Mouse (Mus musculus): ENCODE measurements around the gene Vegfb. TPM values are rescaled to one million over a fixed set of nuclear protein-coding genes. Genes with fewer than 3 reads are reported as not detected.

Gene Vegfb
- polyA plus RNA-seq, 1 experiment, result 39.3 TPM

DNA sequence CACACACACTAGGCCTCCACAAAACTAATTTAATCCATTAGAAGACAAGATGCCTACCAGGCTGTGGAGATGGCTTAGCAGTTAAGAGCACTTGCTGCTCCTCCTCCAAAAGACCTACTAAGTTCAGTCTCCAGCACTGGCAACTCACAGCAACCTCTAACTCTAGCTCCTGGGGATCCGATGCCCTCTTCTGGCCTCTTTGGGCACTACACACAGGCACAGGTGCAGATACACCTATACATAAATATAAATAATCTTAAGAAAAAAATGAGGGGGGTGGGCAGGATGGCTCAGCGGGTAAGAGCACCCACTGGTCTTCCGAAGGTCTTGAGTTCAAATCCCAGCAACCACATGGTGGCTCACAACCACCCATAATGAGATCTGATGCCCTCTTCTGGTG is 51.2 kb downstream of the Vegfb start:
- DNase-seq (ENCODE audit: low read depth), result no peak
- no peak for TF ChIP-seq POLR2A (IDR thresholded peaks at IDR 0.05; ENCODE audit: borderline replicate concordance, extremely low read depth, insufficient read depth, insufficient read length, poor library complexity, severe bottlenecking)
- TF ChIP-seq CTCF (IDR thresholded peaks at IDR 0.05; ENCODE audit: borderline replicate concordance, extremely low read depth, insufficient read depth, insufficient read length), result no peak; the same call in 1 of the 2 replicates

GRCm38 (mm10) chr19:6934195-6934977 is 53.1 kb downstream of the Vegfb start, which contains the start of gene Kcnk4:
TSS of gene Kcnk4 (minus strand) at chr19:6934515.
- TF ChIP-seq POLR2A (IDR thresholded peaks at IDR 0.05; ENCODE audit: borderline replicate concordance, extremely low read depth, insufficient read depth, insufficient read length, poor library complexity, severe bottlenecking) (no peak), CTCF (IDR thresholded peaks at IDR 0.05; ENCODE audit: borderline replicate concordance, extremely low read depth, insufficient read depth, insufficient read length) (no peak)

DNA sequence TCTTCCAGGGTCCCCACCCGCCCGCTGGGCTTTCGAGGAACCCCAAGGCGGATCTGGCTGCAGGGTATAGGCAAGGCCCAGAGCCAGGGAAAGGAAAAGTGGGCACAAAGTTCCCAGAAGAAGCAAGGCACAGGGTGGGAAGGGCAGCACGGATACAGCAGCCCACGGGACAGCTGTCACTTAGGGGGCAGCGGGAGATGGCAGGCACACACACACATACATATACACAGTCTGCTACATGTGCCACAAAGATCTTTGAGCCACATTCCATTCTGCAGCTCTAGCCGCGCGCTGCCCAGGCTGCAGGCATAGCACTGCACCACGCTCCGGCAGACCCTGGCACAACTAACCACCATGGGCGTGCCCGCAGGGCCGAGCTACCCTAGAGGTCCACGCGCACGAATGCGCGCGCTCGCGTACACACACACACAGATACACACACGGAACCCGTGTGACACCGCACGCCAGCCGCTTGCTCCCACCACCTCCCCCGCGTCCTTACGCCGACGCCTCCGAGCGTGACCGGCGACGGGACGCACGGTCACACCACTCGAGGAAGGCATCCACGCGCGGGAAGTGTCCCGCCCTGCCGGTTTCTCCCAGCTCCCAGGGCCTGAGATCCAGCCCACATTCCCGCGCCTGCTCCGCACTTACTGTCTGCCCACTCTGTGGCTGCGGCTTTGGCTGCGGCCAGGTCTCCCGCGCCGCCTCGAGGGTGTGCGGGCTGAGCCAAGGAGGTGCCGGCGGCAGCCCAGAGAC is 53.8 kb downstream of the Vegfb start:
- TF ChIP-seq POLR2A (IDR thresholded peaks at IDR 0.05; ENCODE audit: borderline replicate concordance, extremely low read depth, insufficient read depth, insufficient read length, poor library complexity, severe bottlenecking), result no peak
- TF ChIP-seq CTCF (IDR thresholded peaks at IDR 0.05; ENCODE audit: borderline replicate concordance, extremely low read depth, insufficient read depth, insufficient read length), result no peak
- no peak for DNase-seq (ENCODE audit: low read depth)

More at GRCm38 (mm10) chr19:6934195-6934977, 53.1 kb downstream of the Vegfb start, which contains the start of gene Kcnk4:
- DNase-seq (ENCODE audit: low read depth), result no peak

DNA sequence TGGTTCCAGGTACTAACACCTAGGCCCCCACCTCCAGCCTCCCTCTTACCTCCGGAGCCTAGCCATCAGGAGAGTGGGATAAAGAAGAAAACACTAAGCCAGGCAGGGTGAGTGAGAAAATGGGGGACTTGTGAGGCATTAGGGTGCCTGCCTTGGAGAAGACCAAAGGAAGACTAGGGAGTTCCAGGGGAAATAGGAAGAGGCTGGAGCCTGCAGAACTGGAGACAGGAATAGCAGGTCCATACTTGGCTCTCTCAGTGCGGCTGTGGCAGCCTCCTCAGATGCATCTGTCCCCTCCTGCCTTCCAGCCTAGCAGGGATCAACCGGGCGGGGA is 54.4 kb downstream of the Vegfb start:
- TF ChIP-seq CTCF (IDR thresholded peaks at IDR 0.05; ENCODE audit: borderline replicate concordance, extremely low read depth, insufficient read depth, insufficient read length) (no peak), POLR2A (IDR thresholded peaks at IDR 0.05; ENCODE audit: borderline replicate concordance, extremely low read depth, insufficient read depth, insufficient read length, poor library complexity, severe bottlenecking) (no peak)
- no peak for DNase-seq (ENCODE audit: low read depth)

Other genes starting within 250 kb of the Vegfb start
- 6.0 and 7.3 TPM in 2 replicates for gene Rps6ka4, start 147.0 kb downstream of the Vegfb start, polyA plus RNA-seq (2012; rRNA removed)
- gene Ccdc88b, start 129.4 kb downstream of the Vegfb start, polyA plus RNA-seq (2012; rRNA removed), result 0.48 and 0.83 TPM in 2 replicates
- 117 and 158 TPM in 2 replicates for gene Trmt112, start 78.0 kb downstream of the Vegfb start, polyA plus RNA-seq (2012; rRNA removed)
- gene Prdx5, start 77.5 kb downstream of the Vegfb start, polyA plus RNA-seq (2012; rRNA removed), result 169 and 176 TPM in 2 replicates
- 35.5 and 41.3 TPM in 2 replicates for gene Esrra, start 65.8 kb downstream of the Vegfb start, polyA plus RNA-seq (2012; rRNA removed)
- gene Catsperz, start 62.3 kb downstream of the Vegfb start, polyA plus RNA-seq (2012; rRNA removed), result 1.0 and 1.5 TPM in 2 replicates
- 1.2 and 2.1 TPM in 2 replicates for gene Kcnk4, start 53.1 kb downstream of the Vegfb start, polyA plus RNA-seq (2012; rRNA removed)
- gene Bad, start 45.8 kb downstream of the Vegfb start, polyA plus RNA-seq (2012; rRNA removed), result 72.8 and 83.4 TPM in 2 replicates
- gene Gpr137, start 45.2 kb downstream of the Vegfb start, polyA plus RNA-seq (2012; rRNA removed), result 75.5 and 86.8 TPM in 2 replicates
- gene Ppp1r14b, start 12.7 kb downstream of the Vegfb start, polyA plus RNA-seq (2012; rRNA removed), result 359 and 550 TPM in 2 replicates
- 22.7 and 28.3 TPM in 2 replicates for gene Plcb3, start 11.2 kb downstream of the Vegfb start, polyA plus RNA-seq (2012; rRNA removed)
- gene Fkbp2, start 7.2 kb downstream of the Vegfb start, polyA plus RNA-seq (2012; rRNA removed), result 50.3 and 61.0 TPM in 2 replicates
- gene Dnajc4, start 4.9 kb upstream of the Vegfb start, polyA plus RNA-seq (2012; rRNA removed), result 25.7 and 31.3 TPM in 2 replicates
- 15.4 and 21.5 TPM in 2 replicates for gene Nudt22, start 8.5 kb upstream of the Vegfb start, polyA plus RNA-seq (2012; rRNA removed)
- gene Trpt1, start 8.5 kb upstream of the Vegfb start, polyA plus RNA-seq (2012; rRNA removed), result 18.6 and 25.5 TPM in 2 replicates
- 4.8 and 5.3 TPM in 2 replicates for gene Fermt3, start 31.8 kb upstream of the Vegfb start, polyA plus RNA-seq (2012; rRNA removed)
- gene Stip1, start 52.3 kb upstream of the Vegfb start, polyA plus RNA-seq (2012; rRNA removed), result 151 and 158 TPM in 2 replicates
- gene Macrod1, start 69.2 kb upstream of the Vegfb start, polyA plus RNA-seq (2012; rRNA removed), result 5.7 and 8.2 TPM in 2 replicates
- 2.5 and 4.3 TPM in 2 replicates for gene Flrt1, start 118.1 kb upstream of the Vegfb start, polyA plus RNA-seq (2012; rRNA removed)
- gene Otub1, start 218.7 kb upstream of the Vegfb start, polyA plus RNA-seq (2012; rRNA removed), result 209 and 213 TPM in 2 replicates
- 458 and 614 TPM in 2 replicates for gene Cox8a, start 230.0 kb upstream of the Vegfb start, polyA plus RNA-seq (2012; rRNA removed)